Mouse (Mus musculus): ENCODE data around the gene Hist1h1d.

GRCm38 (mm10) chr13:23538249-23538648 lies 14.8 kb upstream of the Hist1h1d start:
- TF ChIP-seq MAX (IDR thresholded peaks at IDR 0.05; ENCODE audit: low read length) = no peak
- TF ChIP-seq KAT2A (conservative IDR thresholded peaks at IDR 0.05; ENCODE audit: low read depth, low read length) = no peak
- TF ChIP-seq USF1 (IDR thresholded peaks at IDR 0.05; ENCODE audit: low read depth, low read length) = no peak
- TF ChIP-seq NRF1 (IDR thresholded peaks at IDR 0.05; ENCODE audit: insufficient read depth, low read depth, low read length, poor library complexity, severe bottlenecking) = no peak
- no peak for TF ChIP-seq SMC3 (IDR thresholded peaks at IDR 0.05; ENCODE audit: low read depth, low read length)
- no peak for TF ChIP-seq CTCF (IDR thresholded peaks at IDR 0.05 in 2 of 3, conservative IDR thresholded peaks at IDR 0.05 in 1 of 3; ENCODE audit: control insufficient read depth in 1 of 3, insufficient read depth in 1 of 3, low read depth in 2 of 3, low read length in 3 of 3, poor library complexity in 1 of 3, severe bottlenecking in 1 of 3)
- no peak for TF ChIP-seq GATA1 (IDR thresholded peaks at IDR 0.05; ENCODE audit: low read depth, low read length)
